Mouse (Mus musculus) midbrain, embryonic 10.5 days (tissue): Measurements from ENCODE around the gene Hspa8. TPM values are rescaled to one million over a fixed set of nuclear protein-coding genes. Genes with fewer than 3 reads are reported as not detected.
"Not testable (repeated sequence)": the region's sequence is repeated elsewhere in the genome, so short reads cannot be mapped to it uniquely, and the experiment has no call there.

Experiments used
- DNase-seq: peaks from one replicate; pipeline ENCODE4 v3.0.0-alpha.2; 2017; ENCODE audit warnings: low spot score
- H3K27ac ChIP-seq: fragments of 300-500 bp; sonication (generic); replicated peaks from 2 replicates; pipeline ENCODE4 v1.5.1; 2016; ENCODE audit warnings: mild to moderate bottlenecking
- H3K27me3 ChIP-seq: fragments of 300-500 bp; sonication (generic); 2 replicates; pipeline ENCODE4 v1.6.1; 2016; ENCODE audit warnings: low read depth, mild to moderate bottlenecking; ENCODE audit not compliant: poor library complexity, severe bottlenecking
- H3K36me3 ChIP-seq: fragments of 300-500 bp; sonication (generic); 2 replicates; pipeline ENCODE4 v1.6.1; 2016; ENCODE audit warnings: mild to moderate bottlenecking, moderate library complexity
- H3K4me1 ChIP-seq: fragments of 300-500 bp; sonication (generic); 2 replicates; pipeline ENCODE4 v1.6.1; 2016
- H3K4me3 ChIP-seq: fragments of 300-500 bp; sonication (generic); 2 replicates; pipeline ENCODE4 v1.5.1; 2016; ENCODE audit warnings: mild to moderate bottlenecking, moderate library complexity
- H3K9me3 ChIP-seq: fragments of 300-500 bp; sonication (generic); replicated peaks from 2 replicates; pipeline ENCODE4 v1.6.1; 2016; ENCODE audit warnings: mild to moderate bottlenecking
- WGBS: fragments of 180-500 bp; shearing (Covaris S2); methylation state at CpG from one replicate; pipeline ENCODE4 v1.1.7; 2016; 5-methylcytosine and 5-hydroxymethylcytosine counted together
- polyA plus RNA-seq: library from polyadenylated mRNA; unstranded; fragments of >200 nt; fragmentation: Nextera tagmentation; extraction: Ambion mirVana; gene quantifications from 2 replicates; pipeline ENCODE4 v1.2.1, GENCODE M21; 2016

The Hspa8 gene
- polyA plus RNA-seq, 1 experiment from 2014 or later, result 3,904 TPM

DNA sequence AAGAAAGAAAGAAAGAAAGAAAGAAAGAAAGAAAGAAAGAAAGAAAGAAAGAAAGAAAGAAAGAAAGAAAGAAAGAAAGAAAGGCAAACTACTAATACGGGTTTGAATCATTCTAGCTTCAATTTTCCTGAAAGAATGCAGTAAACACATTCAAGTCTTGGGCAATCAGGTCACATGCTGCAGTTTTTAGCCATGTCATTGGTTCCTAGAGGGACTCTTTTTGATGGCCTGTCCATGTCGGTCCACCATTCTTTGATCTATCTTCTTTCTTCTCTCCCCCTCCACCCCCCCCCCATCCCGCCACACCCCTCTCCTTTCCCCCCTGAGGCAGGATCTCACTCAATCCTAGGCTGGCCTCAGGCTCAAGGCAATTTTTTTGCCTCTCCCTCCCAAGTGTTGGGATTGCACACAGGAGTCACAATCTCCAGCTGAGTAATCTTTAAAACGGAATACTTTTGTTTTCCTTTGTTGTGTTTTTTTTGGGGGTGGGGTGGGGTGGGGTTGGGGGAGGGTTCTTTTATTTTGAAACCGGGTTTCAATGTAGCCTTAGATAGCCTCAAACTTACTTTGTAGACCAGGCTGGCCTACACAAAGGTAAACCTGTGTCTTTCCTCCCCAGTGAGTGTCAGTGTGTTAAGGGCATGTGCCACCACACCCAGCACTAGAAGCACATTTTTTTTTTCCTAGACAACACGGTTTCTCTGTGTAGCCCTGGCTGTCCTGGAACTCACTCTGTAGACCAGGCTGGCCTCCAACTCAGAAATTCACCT, 8.7 kb upstream of the Hspa8 start:
- H3K4me1 ChIP-seq, result peaks cover 12% of the 10 kb centered on the region
- no peak overlapping the region for H3K4me3 ChIP-seq
- H3K9me3 ChIP-seq, result no peaks in the 10 kb centered on the region
- DNase-seq, result no peak
- WGBS, result 66% methylated on average over 6 of the region's 6 CpGs
- H3K27ac ChIP-seq, result no peak overlapping the region
- H3K27me3 ChIP-seq, result no peaks in the 10 kb centered on the region
- H3K36me3 ChIP-seq, result no peaks in the 10 kb centered on the region

DNA sequence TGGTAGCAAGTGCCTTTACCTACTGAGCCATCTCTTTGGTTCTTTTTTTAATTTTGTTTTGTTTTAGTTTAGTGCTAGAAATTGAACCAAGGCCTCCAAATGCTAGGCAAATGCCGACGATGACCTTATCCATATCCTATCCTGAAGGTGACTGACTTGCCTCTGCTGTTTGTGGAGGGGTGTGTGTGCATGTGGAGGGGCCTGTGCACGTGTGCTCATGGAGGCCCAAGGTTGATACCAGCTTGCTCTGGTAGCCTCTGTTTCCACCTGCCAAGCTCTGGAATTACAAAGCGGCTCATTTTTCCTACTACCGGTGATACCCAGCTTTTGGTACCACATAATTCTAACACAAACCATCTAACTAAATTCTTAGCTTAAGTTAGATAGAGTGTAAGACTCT, 7.2 kb upstream of the Hspa8 start:
- Histone ChIP-seq H3K4me3 (no peak overlapping the region), H3K9me3 (no peaks in the 10 kb centered on the region), H3K4me1 (peaks cover 19% of the 10 kb centered on the region), H3K36me3 (no peaks in the 10 kb centered on the region), H3K27ac (no peak overlapping the region), H3K27me3 (no peaks in the 10 kb centered on the region)
- 94% methylated on average over 5 of the region's 5 CpGs for WGBS
- no peak for DNase-seq

DNA sequence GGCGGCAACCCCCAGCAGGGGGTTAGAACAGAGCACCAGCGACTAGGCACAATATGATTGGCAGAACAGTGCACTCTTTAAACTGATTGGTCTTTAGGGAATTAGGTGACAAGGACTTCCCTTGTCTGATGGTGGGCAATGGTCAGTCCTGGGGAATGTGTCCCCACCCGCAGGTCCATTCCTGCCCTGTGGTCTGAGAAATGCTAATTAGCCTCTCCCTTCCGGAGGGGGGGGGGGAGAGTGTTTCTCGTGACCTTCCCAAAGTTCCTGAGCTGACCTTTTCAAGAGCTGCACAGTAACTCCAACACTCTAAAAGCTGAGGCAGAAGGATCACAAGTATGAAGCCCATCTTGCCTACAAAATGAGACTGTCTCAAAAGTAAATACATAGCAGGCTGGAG, 6.5 kb upstream of the Hspa8 start:
- peaks cover 26% of the 10 kb centered on the region for H3K4me1 ChIP-seq
- no peaks in the 10 kb centered on the region for H3K27me3 ChIP-seq
- H3K36me3 ChIP-seq, result no peaks in the 10 kb centered on the region
- 0 out of 2 replicates have a peak overlapping the region, but pooled peaks have one; percentile 28 for H3K27ac ChIP-seq
- DNase-seq, result no peak
- H3K4me3 ChIP-seq, result no peak overlapping the region
- no peaks in the 10 kb centered on the region for H3K9me3 ChIP-seq
- 29% methylated on average over 5 of the region's 5 CpGs for WGBS

DNA sequence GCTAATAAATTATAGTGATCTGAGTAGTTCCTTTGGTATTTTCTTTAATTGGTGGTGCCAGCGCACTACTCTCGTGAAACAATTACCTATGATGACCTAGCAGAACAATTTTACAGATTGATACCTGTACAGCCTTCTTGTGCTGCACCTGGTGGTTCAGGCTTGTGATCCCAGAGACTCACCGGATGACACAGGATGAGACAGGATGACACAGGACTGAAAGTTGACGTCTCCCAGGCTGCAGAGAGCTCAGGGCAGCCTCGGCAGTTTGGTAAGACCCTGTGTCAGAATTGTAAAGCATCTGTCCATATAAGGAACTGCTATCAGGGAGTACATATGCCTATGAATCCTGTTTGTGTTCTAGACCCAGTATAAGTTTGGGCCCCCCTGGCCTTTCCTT, 5.9 kb upstream of the Hspa8 start:
- Histone ChIP-seq H3K4me1 (peaks cover 33% of the 10 kb centered on the region), H3K27me3 (no peaks in the 10 kb centered on the region), H3K36me3 (no peaks in the 10 kb centered on the region), H3K27ac (no peak overlapping the region), H3K9me3 (no peaks in the 10 kb centered on the region), H3K4me3 (no peak overlapping the region)
- DNase-seq, result no peak
- WGBS, result 81% methylated on average over 5 of the region's 5 CpGs

DNA sequence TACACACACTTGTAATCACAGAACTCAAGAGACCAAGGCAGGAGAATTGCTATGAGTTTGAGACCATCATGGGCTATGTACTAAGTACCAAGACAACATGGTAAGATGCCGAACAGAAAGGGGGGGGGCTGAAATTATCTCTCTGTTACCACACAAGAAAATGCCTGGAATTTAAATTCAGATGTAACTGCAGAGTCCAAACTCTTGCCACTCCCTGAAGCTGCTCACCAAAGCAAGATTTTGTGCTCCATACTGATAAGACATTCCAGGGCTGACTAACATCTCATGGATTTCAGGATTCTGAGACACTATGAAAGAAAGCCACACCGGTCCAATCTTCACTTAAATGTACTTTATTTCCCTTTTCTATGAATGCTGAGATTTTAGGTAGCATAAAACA, 5.2 kb upstream of the Hspa8 start:
- H3K4me3 ChIP-seq, result no peak overlapping the region
- H3K27ac ChIP-seq, result no peak overlapping the region
- no peaks in the 10 kb centered on the region for H3K27me3 ChIP-seq
- DNase-seq, result no peak
- 86% methylated on average over 2 of the region's 2 CpGs for WGBS
- H3K9me3 ChIP-seq, result no peaks in the 10 kb centered on the region
- peaks cover 36% of the 10 kb centered on the region for H3K4me1 ChIP-seq
- no peaks in the 10 kb centered on the region for H3K36me3 ChIP-seq

DNA sequence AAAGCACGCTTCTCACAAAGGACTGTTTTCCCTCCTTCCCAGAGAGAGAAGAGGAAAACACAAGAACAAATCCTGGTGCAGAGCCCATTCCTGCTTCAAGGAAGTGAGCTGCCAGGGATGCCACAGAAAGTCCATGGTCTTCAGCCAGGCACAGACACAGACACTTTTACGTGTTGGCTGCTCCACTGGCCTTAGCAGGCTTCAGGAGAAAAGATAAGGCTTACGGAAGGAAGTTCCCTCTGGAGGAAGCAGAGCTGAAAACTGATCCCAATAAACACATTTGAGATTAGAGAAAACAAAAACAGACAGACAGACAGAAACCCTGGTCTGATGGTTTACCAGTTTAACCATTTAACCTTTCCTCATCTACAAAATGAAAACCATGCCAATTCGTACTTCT, 4.7 kb upstream of the Hspa8 start:
- Histone ChIP-seq H3K4me1 (peaks cover 36% of the 10 kb centered on the region), H3K9me3 (no peaks in the 10 kb centered on the region), H3K27me3 (no peaks in the 10 kb centered on the region), H3K27ac (no peak overlapping the region), H3K36me3 (no peaks in the 10 kb centered on the region), H3K4me3 (no peak overlapping the region)
- WGBS, result 74% methylated on average over 4 of the region's 4 CpGs
- DNase-seq, result no peak

DNA sequence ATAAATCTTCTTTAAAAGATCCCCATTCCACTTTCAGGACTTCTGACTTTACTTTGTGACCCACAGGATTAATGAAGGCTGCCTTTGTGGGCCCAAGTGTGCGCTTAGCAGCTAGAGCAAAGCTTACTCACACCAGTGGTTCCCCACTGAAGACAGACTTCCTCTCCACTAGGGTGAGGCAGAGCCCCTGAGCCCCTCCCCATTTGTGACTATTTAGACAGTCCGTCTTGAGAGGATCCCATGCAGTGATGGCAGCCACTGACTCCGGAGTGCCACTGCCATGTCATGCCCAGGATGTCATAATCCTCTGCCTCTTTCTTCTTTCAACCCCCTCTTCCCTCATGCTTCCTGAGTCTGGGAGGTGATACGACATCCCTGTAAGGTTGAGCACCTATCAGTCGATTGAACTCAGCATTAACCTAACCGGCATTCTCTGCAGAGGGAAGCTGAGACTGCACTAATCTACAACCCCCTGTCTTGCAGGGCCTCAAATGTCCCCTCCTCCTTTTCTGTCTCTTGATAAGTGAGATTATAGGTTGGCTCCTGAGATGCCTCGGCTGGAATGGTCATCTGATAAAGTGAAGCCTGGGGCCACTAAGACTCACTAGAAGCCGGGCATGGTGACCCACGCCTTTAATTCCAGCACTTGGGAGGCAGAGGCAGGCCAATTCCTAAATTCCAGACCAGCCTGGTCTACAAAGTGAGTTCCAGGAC, 2.4 kb upstream of the Hspa8 start:
- WGBS, result 70% methylated on average over 9 of the region's 9 CpGs
- no peak for DNase-seq
- Histone ChIP-seq H3K9me3 (no peaks in the 10 kb centered on the region), H3K36me3 (peaks cover 16% of the 10 kb centered on the region), H3K4me3 (no peak overlapping the region), H3K4me1 (peaks cover 40% of the 10 kb centered on the region), H3K27ac (peak overlapping the region; percentile 100), H3K27me3 (no peaks in the 10 kb centered on the region)

DNA sequence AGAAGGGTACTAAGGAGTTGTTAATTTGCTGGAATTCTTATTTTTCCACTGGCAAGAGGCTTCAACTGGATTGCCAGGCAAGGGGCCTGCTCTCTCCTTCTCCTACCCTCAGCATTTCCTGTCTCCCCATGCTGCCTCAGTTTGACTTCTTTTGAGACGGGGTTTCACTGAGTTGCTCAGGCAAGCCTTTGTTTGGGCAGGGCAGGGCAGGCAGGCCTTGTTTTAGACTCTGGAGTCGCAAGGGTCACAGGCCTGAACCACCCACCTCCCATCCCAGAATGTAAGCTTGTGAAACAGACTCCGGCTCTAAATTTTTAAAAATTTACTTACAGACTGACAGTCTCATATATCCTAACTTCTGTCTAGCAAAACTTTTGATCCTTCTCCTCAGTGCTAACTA, 1.7 kb upstream of the Hspa8 start:
- WGBS, result 22% methylated on average over 3 of the region's 3 CpGs
- DNase-seq, result peak; percentile 40
- Histone ChIP-seq H3K27ac (peak overlapping the region; percentile 100), H3K4me1 (peaks cover 44% of the 10 kb centered on the region), H3K4me3 (peak overlapping the region; percentile 94), H3K9me3 (no peaks in the 10 kb centered on the region), H3K27me3 (no peaks in the 10 kb centered on the region), H3K36me3 (peaks cover 23% of the 10 kb centered on the region)

DNA sequence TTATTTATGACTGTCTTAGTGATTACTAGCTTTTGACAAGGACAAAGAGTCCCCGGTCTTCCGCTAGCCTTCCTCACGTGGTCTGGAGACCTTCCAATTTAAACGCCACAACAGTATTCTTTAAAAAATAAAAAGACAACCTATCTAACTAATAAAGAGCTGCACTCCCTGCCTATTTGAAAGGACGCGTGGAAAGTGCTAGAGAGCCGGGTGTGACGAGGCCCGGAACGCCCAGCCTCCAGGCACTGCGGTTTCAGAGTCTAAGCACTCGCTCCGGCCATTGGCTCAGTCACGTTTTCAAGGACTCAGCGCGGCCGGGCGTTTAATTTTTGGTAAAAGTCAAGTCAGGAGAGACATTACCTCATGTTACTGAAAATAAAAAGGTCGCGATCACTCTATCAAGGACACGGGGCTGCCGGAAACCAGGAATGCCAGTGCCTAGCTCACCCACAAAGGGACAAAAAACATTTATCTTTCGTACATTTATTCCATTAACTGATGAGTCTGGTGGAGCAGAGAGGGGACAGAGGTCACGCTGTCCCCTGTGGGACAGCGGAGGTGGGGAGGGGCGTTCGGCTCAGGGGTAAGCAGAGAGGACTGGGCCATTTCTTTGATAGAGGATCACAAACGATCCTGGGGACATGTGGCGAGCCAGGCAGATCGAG, 815 bp upstream of the Hspa8 start:
- peaks cover 43% of the 10 kb centered on the region for H3K4me1 ChIP-seq
- H3K27me3 ChIP-seq, result no peaks in the 10 kb centered on the region
- peaks cover 32% of the 10 kb centered on the region for H3K36me3 ChIP-seq
- peak overlapping the region; percentile 94 for H3K4me3 ChIP-seq
- H3K9me3 ChIP-seq, result no peaks in the 10 kb centered on the region
- H3K27ac ChIP-seq, result peak overlapping the region; percentile 100
- DNase-seq, result peak; percentile 79
- WGBS, result 4% methylated on average over 30 of the region's 30 CpGs

DNA sequence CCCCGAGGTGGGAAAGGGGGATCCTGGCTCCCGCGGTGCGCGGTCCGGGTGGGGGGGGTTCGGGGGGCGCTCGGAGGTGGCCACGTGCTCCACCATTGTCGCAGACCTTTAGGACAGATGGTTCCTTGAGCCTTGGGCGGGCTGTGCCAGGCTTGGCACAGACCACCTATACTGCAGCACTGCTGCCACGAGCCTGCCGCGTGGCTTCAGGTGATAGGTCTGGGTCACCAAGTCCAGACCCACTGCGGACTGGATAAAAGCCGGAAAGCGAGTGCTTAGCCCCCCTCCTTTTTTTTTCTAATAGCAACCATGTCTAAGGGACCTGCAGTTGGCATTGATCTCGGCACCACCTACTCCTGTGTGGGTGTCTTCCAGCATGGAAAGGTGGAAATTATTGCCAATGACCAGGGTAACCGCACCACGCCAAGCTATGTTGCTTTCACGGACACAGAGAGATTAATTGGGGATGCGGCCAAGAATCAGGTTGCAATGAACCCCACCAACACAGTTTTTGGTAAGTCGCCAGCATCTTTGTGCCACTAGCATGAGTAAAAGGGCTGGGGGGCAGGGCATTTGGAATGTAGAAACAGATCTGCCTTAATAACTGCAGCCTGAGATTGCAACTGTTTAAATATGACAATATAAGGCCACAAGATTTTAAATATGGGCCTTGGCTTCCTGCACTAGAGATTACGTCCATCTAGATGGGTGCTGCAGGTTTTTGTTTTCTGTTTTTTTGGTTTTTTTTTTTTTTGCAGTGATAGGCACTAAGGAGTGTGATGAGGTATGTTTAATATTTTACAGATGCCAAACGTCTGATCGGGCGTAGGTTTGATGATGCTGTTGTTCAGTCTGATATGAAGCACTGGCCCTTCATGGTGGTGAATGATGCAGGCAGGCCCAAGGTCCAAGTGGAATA, 1.1 kb downstream of the Hspa8 start:
- H3K27ac ChIP-seq, result peak overlapping the region; percentile 100
- not testable (repeated sequence) for H3K9me3 ChIP-seq, H3K27me3 ChIP-seq, DNase-seq
- H3K36me3 ChIP-seq, result peaks cover 51% of the 10 kb centered on the region
- peaks cover 61% of the 10 kb centered on the region for H3K4me1 ChIP-seq
- H3K4me3 ChIP-seq, result peak overlapping the region; percentile 94
- 1% methylated on average over 28 of the region's 28 CpGs for WGBS

DNA sequence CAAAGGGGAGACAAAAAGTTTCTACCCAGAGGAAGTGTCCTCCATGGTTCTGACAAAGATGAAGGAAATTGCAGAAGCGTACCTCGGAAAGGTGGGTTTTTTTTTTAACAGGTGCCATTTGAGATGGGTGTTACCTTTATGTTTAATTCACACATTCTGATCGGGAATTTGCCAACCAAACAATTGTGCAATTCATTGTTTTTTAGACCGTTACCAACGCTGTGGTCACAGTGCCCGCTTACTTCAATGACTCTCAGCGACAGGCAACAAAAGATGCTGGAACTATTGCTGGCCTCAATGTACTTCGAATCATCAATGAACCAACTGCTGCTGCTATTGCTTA, 1.7 kb downstream of the Hspa8 start:
- peaks cover 55% of the 10 kb centered on the region for H3K36me3 ChIP-seq
- H3K9me3 ChIP-seq, H3K27me3 ChIP-seq, H3K27ac ChIP-seq, DNase-seq: not testable (repeated sequence)
- peak overlapping the region; percentile 94 for H3K4me3 ChIP-seq
- WGBS, result 7% methylated on average over 8 of the region's 8 CpGs
- H3K4me1 ChIP-seq, result peaks cover 67% of the 10 kb centered on the region

DNA sequence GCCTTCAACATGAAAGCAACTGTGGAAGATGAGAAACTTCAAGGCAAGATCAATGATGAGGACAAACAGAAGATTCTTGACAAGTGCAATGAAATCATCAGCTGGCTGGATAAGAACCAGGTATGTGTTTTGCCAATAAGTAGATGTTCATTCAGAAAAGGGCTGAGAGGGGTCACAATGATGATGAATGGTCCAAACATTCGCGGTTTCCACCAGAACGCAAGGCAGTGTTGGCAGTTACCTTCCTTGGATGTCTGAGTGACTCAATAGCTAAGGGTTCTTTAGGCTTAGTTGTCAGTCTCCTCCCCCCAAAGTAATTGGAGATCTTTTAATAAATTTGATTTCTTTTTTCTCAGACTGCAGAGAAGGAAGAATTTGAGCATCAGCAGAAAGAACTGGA, 3.8 kb downstream of the Hspa8 start:
- H3K27me3 ChIP-seq, H3K27ac ChIP-seq, H3K9me3 ChIP-seq, DNase-seq: not testable (repeated sequence)
- Histone ChIP-seq H3K4me3 (peak overlapping the region; percentile 35; the same call in 1 of the 2 replicates), H3K4me1 (peaks cover 69% of the 10 kb centered on the region), H3K36me3 (peaks cover 55% of the 10 kb centered on the region)
- WGBS, result 78% methylated on average over 3 of the region's 3 CpGs
